Mouse (Mus musculus) adrenal gland, postnatal 36 days (tissue): ENCODE results near the gene Gpc5. TPM values are rescaled to one million over a fixed set of nuclear protein-coding genes. Genes with fewer than 3 reads are reported as not detected.

Experiments
- DNase-seq, 2 experiments: peaks; one replicate each; pipeline ENCODE4 v3.0.0; 2021; ENCODE audit warnings: mixed read lengths in 1 of 2
- total RNA-seq, 2 experiments: library from RNA; stranded (reverse); gene quantifications; 2 replicates each; pipeline ENCODE4 v1.2.3; 2021

Gene Gpc5
- total RNA-seq, 2 experiments from 2014 or later = 3.4 TPM; not detected in 1

DNA sequence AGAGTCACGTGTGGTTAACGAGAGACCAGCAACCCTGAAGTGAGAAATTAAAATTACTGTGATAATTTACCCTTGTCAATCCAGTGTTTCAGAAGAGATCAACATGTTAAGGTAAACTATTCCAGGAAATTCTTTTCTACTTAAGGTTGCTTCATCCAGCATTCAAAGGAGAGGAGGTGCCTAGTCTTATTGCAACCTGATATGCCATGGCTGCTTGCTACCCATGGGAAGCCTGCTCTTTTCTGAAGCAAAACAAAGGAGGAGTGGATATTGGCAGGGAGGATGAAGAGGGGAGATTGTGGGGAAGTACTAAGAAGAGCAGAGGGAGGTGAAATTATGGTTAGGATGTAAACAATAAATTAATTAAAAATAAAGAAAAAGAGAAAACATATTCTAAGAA, 15.5 kb downstream of the Gpc5 start:
- DNase-seq = no peak

DNA sequence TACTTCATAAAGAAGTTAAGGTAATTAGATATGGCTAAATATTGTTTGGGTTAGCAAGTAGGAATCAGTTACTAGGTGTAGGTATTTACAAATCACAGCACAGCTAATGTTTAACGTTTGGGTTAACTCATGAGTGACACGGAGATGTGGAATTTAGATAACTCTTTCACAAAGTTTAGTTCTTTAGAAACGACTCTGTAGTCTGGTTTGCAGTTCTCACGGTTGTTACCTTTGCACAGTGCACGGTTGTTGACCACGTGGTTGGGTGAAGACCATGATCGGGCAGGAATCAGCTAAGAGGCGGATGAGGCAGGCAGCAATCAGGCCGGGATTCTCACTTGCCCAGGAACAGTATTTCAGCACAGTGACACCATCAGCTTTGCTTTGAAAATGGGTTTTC, 26.6 kb downstream of the Gpc5 start:
- DNase-seq = no peak

DNA sequence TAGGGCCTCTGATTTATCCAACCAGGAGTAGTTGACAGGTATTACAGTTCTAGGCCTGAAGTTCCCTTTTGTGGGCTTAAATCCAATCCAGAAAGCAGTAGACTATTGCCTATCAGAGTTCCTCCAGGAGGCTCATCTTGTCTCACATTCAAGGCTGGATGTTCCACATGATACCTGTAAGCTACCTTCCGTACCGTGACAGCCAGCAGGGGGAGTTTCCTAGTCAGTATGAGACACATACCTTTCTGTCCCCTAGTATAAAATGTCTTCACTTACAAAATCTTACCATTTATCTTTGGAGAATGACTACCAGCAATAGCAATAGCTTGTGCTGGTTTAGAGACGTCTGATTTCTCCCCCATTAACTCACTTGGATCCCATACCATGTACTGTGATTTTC, 56.8 kb downstream of the Gpc5 start:
- no peak for DNase-seq

DNA sequence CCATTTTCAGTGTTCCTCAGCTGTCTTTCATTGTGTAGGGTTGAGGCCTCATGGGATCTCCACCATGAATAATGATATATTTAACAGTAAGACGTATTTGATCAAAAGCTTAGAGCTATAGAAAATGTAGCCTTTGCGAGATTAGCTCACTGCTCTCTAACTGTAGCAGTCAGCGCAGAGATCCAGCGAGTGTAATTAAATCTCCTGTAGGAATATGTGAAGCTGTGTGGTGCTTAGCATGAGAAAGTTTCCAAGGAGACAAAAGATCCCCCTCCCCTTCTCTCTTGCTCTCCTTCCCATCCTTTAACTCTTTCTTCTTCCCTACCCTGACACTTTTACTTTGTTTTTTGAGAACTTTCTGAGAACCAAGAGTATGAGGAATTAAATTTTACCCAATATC, 64.6 kb downstream of the Gpc5 start:
- no peak for DNase-seq

DNA sequence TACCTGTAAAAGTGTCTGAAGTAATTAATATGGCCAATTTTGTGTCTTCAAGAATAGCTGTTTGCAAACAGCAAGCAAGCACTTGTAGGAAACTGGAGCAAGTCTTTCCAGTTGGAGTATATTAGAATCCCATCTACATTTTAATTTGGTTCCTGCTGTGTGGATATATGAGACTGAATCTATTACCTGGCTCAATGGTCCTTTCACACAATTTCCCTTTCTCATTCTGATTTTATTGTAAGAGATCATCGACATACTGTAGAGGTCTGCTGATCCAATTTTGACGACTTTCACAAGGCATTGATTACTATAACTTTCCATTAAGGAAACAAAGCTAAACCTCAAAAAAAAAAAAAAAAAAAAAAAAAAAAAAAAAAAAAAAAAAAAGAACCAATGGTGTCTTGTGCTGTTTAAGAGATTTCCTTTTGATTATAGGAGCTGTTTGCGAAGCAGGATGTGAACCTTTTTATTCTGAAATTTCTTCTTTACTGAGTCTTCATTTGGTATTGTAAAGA, 85.4 kb downstream of the Gpc5 start:
- no peak for DNase-seq

DNA sequence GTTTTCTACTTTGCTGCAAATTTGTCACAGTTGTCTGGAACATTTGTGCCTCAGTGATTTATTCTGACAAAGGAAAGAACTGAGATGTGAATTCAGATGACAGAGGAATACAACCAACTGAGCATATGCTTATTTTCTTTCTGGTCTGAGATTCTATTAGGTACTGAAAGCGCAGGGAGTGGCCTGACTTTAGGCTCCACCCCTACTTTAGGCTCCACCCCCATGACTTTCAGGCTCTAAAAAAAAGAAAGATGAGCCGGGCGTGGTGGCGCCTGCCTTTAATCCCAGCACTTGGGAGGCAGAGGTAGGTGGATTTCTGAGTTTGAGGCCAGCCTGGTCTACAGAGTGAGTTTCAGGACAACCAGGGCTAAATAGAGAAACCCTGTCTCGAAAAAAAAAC, 87.9 kb downstream of the Gpc5 start:
- no peak for DNase-seq

DNA sequence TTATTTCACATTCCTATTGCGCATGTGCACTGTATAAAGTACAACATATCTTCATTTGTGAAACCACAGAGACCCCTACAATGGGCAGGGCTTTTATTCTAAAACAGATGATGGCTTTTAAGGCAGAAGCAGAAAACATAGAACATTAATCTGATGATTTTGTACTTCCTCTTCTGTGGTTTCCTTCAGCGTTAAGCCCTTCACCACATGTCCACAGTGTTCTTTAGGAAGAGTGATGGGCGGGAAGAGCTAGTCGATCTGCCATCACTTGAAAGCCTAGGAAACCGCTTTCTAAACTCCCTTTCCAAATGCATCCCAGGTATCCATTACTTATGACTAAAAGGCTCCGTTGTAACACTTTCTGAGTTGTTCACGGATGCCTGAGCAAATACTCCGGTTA, 96.2 kb downstream of the Gpc5 start:
- DNase-seq = no peak

DNA sequence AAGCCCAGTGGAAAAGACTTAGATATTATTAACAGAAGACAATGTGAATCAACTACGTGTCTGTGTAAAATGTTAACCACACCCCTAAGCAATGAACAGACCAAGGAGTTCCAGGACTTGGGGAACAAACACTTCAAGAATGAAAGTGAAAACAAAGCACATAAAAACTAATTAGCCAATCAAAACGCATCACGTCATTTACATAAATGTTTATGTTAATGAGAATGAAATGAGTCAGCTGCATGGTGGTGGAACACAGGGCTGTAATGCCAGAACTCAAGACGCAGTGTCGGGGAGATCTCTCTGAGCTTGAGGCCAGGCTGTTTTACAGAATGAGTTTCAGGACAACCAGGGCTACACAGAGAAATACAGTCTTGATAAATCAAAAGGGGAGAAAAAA, 136.1 kb downstream of the Gpc5 start:
- no peak for DNase-seq

DNA sequence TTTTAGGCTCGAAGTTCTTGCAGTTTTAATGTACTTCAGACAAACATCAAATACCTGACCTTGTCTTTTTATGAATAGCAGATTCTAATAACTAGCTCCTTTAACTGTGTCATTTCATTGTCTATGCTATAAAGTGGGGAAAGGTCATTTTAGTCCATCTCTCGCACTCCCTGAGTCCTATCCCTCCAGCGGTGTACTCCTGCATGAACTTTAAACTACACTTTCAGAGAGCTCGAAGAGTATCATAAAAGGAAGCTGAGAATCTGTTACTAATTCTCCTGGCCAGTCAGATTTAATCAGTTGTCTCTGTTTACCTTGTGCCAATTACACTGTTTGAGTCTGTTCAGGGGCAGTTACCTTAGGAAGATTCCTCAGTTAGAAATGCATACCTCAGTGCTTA, 144.4 kb downstream of the Gpc5 start:
- no peak for DNase-seq

DNA sequence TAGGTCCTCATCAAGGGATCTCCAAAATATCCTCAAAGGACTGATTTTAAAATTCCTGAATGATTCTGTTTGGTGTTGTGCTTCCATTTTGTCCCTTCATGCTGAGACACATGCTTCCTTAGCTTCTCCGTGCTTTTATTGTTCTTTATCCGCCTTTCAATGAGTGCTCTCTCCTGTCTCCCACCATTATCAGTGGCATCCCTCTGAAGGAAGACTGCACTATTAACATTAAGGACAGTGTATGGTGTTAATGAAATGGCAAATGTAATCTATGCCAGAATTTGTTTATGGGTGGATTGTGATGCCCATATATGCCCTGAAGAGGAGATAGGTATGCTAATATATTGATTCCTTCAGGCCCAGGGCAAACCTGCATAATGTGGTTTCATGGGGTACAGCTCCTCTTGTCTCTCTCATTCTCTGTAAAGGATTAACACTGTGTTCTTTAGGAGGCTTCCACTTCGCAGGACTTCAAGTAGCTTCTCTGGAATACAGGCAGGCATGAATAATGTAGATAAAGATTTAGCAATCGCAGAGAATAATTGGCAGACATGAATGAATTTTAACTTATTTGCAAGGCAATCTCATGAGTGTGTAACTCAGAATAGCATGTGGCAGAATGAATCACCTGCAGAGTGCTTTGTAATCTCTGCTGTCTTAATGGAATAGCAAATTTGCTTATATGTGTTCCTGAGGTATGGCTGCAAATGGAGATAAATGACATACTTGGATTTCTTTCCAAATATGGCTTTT, 148.8 kb downstream of the Gpc5 start:
- no peak for DNase-seq

DNA sequence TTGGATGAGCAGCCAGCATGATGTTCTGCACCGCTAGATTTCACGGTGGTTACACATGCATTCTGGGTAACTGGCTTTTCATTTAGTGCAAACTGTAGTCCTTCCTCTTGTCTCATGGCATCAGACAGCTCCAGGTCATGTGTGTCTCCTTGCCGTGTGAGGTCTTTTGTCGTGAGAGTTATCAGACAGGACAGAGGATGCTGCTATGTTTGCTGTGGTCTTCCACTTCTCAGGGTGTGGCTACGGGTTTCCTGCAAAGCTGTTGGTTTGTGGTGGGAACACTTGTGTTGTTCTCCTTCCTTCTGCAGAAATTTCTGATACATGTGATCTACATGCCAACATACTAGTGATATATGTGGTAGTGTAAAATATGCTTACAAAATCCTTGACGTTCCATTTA, 158.5 kb downstream of the Gpc5 start:
- no peak for DNase-seq

DNA sequence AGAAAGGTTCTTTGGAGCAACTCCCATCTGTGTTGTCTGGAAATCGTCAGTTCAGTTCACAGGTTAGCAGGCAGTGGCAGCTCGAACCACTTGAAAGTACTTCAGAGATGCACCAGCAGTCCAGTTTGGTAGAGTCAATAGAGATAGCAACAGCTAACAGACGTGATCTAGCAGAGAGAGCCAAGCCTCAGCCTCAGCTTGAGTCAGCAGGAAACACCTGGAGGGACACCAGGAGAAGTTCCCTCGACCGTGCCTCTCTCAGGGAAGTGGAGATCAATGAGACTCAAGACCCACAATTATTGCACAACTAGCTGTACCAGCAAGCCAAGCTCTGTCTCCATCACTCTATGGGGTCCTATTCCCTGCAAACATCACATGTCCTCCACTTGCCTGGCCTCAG, 159.8 kb downstream of the Gpc5 start:
- DNase-seq = no peak

DNA sequence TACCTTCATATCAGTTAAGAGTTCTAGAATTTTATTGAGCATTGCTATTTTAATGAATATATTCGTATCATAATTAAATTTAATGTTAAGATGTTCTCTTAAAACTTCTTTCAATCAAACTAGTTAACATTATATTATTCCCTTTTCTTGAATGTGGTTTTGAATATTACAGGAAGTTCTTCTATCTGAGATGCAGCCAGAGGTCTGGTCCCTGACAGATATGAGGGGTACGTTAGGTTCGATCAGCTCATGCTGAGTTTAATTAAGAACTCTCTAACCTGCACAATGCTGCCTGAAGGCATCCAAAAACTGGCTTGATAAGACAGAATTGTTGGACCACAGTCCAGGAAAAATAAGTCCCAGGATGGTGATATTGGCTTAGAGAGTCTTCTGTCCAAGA, 161.1 kb downstream of the Gpc5 start:
- no peak for DNase-seq

DNA sequence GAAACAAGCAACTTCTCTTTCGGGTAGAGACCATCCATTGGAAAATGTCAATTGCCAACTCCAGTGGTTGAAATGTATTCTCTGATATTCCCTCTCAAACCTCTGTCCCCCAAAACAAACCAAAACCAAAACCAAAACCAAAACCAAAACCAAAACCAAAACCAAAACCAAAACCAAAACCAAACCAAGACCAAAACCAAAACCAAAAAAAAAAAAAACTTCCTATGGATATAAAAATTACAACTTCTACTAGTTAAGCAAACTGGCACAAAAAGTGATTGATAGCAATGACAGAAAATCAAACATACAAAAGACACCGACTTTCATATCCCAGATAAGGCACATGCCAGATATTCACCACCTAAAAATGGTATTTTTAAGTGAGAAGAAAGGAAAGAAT, 161.7 kb downstream of the Gpc5 start:
- DNase-seq = no peak

DNA sequence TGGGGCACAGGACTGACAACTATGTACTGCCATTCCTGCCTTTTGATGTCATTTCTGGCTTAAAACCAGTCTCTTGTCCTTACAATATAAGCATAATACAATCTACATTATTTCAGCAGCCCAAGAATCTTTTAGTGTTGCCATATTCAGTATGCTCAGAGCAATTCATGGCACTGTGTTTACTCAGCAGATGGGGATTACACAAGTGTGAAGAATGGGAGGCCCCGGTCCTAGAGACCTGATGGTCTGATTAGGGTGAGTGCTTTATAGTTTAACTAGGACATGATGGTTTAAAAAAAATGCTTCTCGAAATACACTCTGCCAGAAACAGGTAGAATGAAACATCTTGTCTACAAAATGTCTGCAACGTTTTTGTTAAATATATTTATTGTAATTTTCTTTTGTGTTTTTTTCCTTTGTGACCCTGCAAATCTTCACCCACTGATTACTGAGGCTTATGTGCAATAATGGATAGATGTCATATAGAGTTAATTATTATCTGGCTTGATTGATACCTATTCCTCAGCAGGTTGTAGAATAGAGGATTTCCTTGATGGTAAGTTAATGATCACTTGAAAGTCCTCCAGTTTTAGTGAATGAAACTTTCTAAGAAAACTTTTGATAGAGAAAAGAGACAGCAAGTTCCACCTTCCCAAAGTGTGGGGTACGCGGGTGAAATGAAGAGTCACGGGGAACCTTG, 177.8 kb downstream of the Gpc5 start:
- no peak for DNase-seq

DNA sequence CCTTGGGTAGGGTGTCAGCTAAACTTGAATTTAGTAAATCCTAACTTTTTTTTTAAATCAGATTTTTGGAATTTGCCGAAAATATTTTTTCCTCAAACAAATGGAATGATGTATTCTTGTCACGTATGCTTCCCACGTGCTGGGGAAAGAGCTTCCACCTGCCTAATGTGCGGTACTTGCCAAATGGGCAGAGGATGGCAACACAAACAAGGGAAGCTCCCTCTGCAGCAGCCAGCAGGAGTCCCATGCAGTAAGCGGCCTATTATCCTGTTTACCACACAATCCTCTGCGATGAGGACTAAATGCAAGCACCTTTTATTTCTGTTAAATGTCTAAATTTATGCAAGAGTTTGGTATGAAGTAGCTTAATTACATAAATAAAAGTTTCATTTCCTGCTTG, 178.4 kb downstream of the Gpc5 start:
- DNase-seq = no peak

DNA sequence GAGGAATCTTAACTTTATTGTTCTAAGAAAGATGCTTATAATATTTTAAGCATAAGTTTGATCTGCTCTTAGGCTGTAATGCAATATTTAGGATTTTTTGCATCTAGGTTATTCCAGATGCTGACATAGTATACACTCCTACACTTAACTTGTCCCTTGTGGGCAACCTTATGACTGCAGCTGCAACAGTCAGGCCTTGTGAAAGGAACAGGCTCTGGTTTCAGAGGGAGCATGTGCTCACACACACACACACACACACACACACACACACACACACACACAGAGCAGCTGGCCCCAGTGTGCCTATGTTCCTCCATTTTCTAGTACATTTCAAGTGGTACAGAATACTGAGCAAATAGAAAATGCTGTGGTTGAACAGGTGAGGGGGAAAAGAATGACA, 190.8 kb downstream of the Gpc5 start:
- no peak for DNase-seq

DNA sequence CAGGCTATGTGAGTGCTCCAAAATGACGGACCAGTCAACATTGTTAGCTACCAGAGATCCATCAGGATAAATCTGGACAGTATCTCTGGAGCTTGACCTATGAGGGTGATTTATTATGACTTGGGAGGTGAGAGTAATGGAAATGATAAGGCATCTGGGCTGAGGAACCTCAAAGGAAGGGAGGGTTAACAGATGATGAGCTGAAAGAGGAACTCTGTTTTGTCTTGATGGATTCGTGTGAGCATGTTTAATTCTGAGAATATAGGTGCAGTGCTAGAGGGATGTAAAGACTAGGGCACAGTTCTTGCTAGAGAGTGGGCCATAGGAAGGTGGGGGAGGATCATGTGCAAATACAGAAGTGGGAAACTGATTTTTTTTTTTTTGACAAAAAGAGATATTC, 232.2 kb downstream of the Gpc5 start:
- DNase-seq = no peak

DNA sequence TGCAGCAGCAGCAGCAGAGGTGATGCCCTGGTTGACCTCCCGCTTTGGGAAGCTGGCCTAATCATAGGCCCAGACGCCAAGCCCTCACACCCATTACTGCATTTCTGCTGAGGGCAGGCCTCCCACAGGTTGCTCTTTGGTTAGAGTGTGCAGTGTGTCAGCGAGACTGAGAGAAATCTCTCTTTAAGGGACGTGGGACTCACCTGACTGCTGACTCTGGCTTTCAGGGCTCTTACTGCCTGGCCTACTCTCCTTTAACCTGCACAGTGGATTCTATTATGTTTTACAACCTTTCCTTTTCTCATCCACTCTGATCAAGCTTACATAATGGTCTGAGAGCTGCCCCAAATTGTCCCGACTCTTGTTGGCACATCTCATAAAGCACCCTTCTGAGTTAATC, 234.4 kb downstream of the Gpc5 start:
- no peak for DNase-seq

DNA sequence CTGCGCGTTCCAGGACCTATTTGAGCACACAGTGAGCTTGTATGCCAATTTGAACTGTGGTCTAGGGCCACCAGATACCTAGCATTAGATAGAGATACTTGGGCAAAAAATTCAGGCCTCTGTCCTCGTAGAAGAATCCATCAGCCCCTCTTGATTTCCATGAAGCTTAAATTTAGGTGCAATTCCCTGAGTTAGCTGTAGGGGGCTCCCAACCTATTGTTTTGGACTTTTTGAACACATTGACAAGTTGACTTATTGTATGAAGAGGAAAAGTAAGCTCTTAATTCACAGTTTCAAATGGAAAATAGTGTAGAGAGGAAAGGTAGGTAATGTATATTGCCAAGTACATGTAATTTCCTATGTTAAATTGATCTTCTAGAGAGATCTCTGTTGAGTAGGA, 247.1 kb downstream of the Gpc5 start:
- no peak for DNase-seq

DNA sequence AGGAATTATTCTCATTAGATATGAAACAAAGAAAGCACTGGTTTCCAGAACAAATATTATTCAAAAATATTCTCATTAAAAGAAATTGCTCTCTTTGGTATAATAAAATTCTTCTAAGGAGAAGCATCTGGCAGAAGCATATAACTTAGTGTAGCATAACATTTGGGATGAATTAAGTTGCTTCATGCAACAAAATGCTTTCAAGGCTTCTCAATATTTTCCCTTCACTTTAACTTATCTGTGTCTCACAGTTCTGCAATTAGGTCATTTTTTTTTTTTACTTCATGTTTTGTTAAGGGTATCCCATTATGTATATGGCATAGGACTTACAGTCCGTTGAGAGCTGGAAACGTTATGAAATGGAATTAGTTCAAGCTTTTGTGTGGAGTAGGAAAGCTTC, 250.6 kb downstream of the Gpc5 start:
- DNase-seq = no peak

DNA sequence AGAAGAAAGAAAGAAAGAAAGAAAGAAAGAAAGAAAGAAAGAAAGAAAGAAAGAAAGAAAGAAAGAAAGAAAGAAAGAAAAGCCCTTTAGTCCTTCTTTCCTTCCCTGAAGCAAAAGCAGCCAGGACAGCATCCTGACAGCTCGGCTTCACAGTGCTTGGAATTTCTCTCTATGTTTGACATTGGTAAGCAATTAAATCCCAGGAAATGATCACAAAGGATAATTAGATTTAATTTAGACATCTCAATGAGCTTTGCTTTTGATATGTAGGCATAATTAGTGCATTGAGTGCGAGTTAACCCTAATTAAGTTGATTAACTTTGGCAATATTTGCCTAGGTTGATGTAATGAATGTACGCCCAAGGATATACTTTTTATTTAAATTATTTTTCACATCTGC, 257.4 kb downstream of the Gpc5 start:
- no peak for DNase-seq

DNA sequence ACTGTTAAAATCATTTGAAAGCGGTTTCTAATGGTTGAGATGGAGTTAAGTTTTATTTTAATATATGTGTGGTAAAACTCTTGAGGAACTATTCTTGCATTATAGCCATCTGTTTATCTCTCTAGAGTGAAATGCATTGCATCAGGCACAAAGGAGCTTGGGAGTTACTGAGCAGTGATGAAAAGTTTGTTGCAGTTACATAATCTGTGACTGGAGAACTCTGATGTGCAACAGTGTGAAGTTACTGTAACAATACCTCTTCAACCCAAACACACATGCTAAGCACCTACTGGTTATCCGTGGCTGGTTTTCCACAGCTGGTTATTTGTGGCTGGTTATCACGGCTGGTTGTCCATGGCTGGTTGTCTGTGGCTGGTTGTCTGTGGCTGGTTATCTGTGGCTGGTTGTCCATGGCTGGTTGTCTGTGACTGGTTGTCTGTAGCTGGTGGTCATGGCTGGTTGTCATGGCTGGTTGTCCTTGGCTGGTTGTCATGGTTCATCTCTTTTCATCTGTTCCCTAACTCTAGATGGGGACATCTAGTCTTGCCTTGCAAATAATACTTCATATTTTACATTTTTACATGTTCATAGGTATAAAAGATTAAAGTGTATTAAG, 273.4 kb downstream of the Gpc5 start:
- no peak for DNase-seq
